Mouse (Mus musculus) ES-E14 (cell line): ENCODE results near the gene Mtmr4.

Experiments used
- CHD2 ChIP-seq: IDR thresholded peaks from 2 replicates; pipeline ENCODE4 v1.6.1; 2014; ENCODE audit warnings: mild to moderate bottlenecking, low read depth, low read length, inconsistent platforms
- MAFK ChIP-seq: IDR thresholded peaks from 2 replicates; pipeline ENCODE4 v1.6.1; 2014; ENCODE audit warnings: mild to moderate bottlenecking, low read depth, low read length, inconsistent platforms; ENCODE audit not compliant: insufficient read depth
- ZC3H11A ChIP-seq: IDR thresholded peaks from 2 replicates; pipeline ENCODE4 v1.6.1; 2012; ENCODE audit warnings: low read depth, mild to moderate bottlenecking, inconsistent platforms, low read length, borderline replicate concordance
- ZNF384 ChIP-seq: IDR thresholded peaks from 2 replicates; pipeline ENCODE4 v1.6.1; 2012; ENCODE audit warnings: low read depth, low read length, inconsistent platforms

DNA sequence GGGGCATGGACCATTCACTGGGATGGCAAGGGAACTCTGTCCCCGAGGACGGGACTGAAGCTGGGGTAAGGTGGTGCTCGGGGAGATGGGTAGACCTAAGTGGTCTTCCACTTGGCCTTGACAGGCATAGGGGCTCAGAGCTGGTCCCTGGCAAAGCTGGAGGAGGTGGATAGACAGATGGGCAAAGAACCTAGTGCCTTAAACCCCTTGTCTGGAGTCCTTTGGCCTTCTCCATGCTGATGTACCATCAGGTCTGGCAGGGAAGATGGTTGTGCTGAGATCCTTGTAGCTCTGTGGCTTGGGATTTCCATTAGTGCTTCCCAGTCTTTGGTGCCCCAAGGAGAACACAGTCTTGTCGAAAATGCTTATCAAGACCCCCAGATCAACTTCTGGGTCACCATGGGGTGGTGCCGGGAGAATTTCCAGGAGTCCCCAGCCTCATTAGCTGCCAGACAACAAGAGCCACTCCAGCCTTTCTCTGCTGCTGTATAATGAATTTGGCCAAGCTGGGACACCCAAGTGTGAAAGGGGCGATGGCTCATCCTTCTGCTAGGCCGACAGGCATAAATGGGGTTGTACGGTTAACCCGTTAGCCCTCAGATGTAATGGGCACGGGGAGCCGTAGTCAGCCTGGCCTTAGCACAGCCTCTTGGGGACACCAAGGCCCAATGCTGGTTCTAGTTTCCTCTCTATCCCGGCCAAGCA, 10.6 kb upstream of the Mtmr4 start:
- TF ChIP-seq ZNF384 (no peak), CHD2 (no peak), ZC3H11A (no peak), MAFK (no peak)
